Mouse (Mus musculus) adrenal gland, postnatal 25 days (tissue): ENCODE results near the gene Wdr72. TPM values are rescaled to one million over a fixed set of nuclear protein-coding genes. Genes with fewer than 3 reads are reported as not detected.

Source experiments
- DNase-seq: peaks from one replicate; pipeline ENCODE4 v3.0.0; 2021; ENCODE audit warnings: mixed read lengths
- total RNA-seq: library from RNA; stranded (reverse); gene quantifications from 2 replicates; pipeline ENCODE4 v1.2.3, GENCODE M21; 2021

The Wdr72 gene
- total RNA-seq, 1 experiment from 2014 or later = not detected

DNA sequence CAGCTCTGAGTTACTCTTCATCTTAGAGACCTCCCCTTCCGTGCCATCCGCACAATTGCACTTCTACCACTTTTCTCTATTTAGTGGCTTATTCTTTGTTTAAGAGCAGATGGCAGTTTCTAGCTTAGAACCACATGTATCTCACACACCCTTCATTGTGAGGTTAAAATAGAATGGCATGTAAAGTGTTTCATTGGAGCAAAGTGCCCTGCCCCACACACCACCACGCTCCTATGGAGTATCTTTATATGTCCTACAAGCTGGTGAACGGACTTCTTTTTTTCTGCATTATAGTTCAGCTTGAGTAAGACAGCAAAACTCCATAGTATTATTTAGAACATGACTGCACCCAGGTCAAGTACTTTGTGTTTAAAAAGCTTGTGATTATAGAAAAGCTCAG is 137.9 kb downstream of the Wdr72 start:
- DNase-seq = no peak

GRCm38 (mm10) chr9:74249486-74249885 is 139.3 kb downstream of the Wdr72 start:
- DNase-seq = no peak

- DNase-seq = no peak
Measured at GRCm38 (mm10) chr9:74250522-74250921, 140.4 kb downstream of the Wdr72 start.

- DNase-seq = no peak
Measured at GRCm38 (mm10) chr9:74258389-74258788, 148.2 kb downstream of the Wdr72 start.

GRCm38 (mm10) chr9:74277752-74278385 is 167.7 kb downstream of the Wdr72 start:
- DNase-seq = no peak

GRCm38 (mm10) chr9:74282072-74282471 is 171.9 kb downstream of the Wdr72 start:
- DNase-seq = no peak

DNA sequence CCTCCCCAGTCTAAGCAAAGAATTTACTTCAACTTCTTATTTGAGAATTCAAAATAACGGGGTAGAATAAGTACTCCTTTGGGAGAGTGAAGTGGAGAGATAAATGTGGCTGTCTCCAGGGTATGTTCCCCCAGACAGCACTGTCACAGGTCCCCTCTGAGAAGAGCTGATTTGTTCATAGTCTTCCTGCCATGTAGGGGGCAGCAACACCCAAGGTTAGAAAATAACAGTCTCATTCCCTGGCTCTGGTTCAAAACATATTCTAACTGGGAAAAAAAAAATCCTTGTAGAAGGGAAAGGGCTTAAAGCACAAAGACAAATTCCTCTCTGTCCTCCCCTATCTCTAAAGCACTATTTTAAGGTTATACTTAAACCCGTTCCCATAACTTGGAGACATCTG is 176.1 kb downstream of the Wdr72 start:
- DNase-seq = no peak

DNA sequence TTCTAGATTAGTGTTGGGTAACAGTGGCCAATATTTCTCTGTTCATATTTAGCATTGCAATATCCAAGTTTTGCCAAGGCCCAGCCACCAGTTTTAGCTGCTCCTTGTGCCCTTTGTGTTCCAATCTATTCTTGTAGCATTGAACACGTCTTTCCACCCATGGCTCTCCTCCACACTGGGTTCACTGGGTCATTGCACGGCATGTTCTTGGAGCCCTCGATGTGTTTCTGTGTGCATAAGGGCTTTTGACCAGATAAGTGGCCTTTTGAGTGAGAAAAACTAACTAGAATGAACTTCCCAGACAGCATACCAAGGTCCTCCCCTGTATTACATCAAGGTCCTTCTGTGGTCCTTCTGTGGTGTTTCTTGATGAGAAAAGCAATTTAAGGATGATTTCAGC is 184.3 kb downstream of the Wdr72 start:
- DNase-seq = no peak

DNA sequence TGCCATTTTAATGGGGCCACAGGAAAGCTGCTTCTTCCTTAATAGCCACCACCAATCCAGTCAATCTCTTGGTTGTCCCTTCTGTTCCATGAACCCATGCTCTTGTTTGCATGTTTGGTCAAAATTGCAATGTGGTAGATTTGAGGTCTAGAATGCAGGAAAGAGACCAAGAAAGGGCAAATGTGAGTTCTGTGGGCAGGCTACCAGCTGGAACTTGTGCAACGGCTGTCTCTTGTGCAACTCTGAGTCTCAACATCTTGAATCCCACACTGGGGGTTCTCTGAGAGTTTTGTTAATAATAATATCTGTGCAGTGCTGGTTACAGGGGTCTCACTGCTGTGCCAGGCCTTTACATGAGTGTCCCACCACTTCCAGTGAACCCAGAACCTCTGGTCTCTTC is 208.6 kb downstream of the Wdr72 start:
- DNase-seq = peak; percentile 8

DNA sequence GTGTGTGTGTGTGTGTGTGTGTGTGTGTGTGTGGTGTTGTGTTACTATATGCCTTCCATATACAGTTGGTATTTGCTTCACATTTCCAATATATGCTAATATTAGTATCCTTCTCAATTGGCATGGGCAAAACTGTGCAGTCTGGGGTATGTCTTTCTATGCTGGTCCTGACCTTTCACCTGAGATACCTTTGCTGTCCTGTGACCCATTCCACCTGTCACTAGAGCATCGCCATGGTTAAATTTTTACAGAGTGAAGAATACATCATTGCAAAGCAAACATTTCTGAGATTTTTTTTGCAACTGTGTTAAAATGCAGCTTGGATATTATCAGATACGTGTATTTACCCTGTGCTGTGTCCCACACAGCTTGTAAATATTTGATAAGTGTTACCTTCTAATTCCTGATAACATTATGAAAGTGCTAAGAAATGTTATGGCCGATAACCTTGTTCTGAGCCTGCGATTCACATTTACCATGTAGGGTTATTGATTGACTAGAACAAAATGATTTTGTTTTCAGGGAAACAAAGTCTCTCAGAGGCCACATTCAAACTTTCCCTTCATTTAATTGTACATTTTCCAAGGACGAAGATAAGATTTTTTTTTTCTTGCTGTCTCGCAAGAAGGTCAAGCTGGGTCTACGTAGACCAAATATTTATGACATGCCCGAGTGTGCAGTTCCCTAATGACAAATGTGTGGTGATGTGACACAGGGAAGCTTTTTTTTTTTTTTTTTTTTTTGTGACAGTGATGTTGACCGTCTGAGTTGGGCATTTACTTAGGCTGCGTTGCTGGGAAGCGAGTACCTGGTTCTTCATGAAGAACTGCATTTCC is 214.2 kb downstream of the Wdr72 start:
- DNase-seq = no peak

DNA sequence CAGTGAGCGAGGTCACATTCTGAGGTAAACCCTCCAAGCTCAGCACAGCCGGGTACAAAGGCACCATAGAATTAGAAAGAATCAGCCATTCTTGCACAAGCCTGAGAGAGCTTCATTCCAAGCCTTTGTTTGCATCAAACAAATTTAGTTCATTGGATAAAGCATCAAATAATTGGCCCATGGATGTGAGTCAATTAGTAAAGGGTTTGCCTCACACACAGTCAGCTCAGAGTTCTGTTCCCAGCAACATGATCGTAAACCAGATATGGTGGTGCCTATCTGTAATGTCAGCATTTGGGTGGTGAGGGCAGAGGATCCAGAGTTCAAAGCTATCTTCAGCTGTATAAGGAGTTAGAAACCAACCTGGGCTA is 214.8 kb downstream of the Wdr72 start:
- no peak for DNase-seq

DNA sequence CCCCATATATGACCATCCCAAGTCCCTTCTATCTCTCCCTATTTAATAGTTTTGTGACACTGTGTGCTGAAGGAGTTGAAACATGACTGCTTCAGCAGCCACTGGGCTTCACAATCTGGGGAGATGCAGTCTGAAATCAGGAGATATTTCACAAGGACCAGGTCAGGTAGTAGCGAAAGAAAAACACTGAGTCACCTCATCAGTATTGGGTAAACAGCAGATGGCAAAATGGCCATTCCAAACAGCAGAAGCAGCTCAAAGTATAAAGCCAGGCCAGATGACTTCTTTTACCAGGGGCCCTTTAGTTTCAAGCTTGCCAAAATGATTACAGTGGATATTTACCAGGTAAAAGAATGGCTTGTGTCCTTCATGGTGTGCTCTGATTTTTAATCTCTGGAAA is 215.8 kb downstream of the Wdr72 start:
- DNase-seq = no peak

GRCm38 (mm10) chr9:74328821-74329220 is 218.7 kb downstream of the Wdr72 start:
- DNase-seq = no peak

DNA sequence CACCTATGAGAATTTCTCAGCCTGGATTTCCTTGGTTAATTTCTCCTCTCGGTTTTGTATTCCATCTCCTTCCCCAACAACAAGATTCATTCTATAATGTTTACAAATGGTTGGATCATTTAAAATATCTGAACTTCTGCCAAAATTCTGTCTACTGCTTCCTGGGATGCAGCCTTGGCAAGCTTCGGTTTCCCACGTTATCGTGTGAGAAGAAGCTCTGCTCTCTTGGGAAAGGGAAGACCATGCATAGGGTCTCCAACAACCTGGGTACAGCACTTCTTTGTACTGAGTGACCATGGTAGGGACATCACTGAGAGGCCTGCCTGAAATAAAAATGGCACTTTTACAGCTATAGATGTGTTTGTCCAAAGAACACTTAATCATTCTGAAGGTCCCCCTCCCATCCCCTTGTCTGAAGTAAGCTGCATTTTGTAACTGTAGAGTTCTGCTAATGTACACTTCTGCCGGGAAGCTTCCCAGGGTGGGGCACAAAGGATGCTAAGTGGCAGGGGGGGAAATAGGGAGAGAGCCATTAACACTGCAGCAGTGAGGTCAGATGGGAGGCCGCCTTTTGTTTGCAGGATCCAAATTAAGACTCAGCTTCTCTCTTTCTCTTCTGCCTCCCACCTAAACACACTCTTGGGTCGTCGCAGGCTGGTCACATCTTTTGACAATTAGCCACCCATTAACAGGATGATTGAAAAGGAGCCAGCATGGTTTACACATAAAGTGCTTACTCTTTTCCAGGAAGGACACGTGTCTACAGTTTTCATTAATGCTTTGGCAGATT is 220.7 kb downstream of the Wdr72 start:
- DNase-seq = no peak

GRCm38 (mm10) chr9:74332321-74332720 is 222.2 kb downstream of the Wdr72 start:
- DNase-seq = no peak

Other genes starting within 250 kb of the Wdr72 start
- gene Unc13c, start 141.4 kb upstream of the Wdr72 start, total RNA-seq = 1.7 and 2.6 TPM in 2 replicates